Mouse (Mus musculus): ENCODE data around the gene Cd36. TPM values are rescaled to one million over a fixed set of nuclear protein-coding genes. Genes with fewer than 3 reads are reported as not detected.

Cd36 gene
- polyA plus RNA-seq (2017; shearing (Covaris generic)) = under 1 TPM; 0.47 to 0.71 TPM

DNA sequence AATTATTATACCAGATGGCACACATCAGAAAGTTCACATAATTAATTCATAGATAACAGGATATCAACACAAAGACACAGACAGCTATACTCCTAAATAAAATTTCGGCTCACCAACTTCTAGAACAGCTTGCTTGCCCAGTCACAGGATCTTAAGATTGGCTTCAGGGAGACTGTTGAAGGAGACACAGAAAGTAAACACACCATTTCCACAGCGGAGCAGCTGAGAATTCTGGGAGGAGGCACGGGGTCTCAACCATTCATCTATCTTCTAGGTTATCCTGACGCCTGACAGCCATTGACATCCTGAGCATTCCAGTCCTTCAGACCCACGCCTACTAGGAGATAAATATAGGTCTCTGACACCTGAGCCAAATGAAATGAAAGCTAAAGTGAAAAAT lies at the start of gene Cd36:
Cd36 (minus strand) TSS at position 204 of the 400 bp plus-strand sequence.

Other genes starting within 250 kb of the Cd36 start
- gene Gnat3, start 73.7 kb upstream of the Cd36 start, polyA plus RNA-seq (2017; shearing (Covaris generic)) = not detected